Mouse (Mus musculus): ENCODE results near the gene Zfp280b.
"Not testable (repeated sequence)": the region's sequence is repeated elsewhere in the genome, so short reads cannot be mapped to it uniquely, and the experiment has no call there.

The Zfp280b gene

GRCm38 (mm10) chr10:76032402-76033118 is at the start of gene Zfp280b:
Zfp280b (plus strand) TSS chr10:76032650.
- in situ Hi-C loops (cut with MboI, MseI): no loop called here

GRCm38 (mm10) chr10:75990430-75991042 is 41.9 kb upstream of the Zfp280b start:
- in situ Hi-C loops (cut with MboI, MseI): no loop called here

- in situ Hi-C loops (cut with MboI, MseI): no loop called here
Observed at GRCm38 (mm10) chr10:75993616-75994240, 38.7 kb upstream of the Zfp280b start.

GRCm38 (mm10) chr10:75994531-75995210 is 37.8 kb upstream of the Zfp280b start:
- in situ Hi-C loops (cut with MboI, MseI): not testable (repeated sequence)

- in situ Hi-C loops (cut with MboI, MseI): no loop called here
Observed at GRCm38 (mm10) chr10:75995463-75995862, 37.0 kb upstream of the Zfp280b start.

GRCm38 (mm10) chr10:75996315-75996714 is 36.1 kb upstream of the Zfp280b start:
- in situ Hi-C loops (cut with MboI, MseI): no loop called here

- in situ Hi-C loops (cut with MboI, MseI): no loop called here
Observed at GRCm38 (mm10) chr10:76001160-76001559, 31.3 kb upstream of the Zfp280b start.

- in situ Hi-C loops (cut with MboI, MseI): no loop called here
Observed at GRCm38 (mm10) chr10:76002101-76002521, 30.3 kb upstream of the Zfp280b start.

GRCm38 (mm10) chr10:76002615-76003014 is 29.8 kb upstream of the Zfp280b start:
- in situ Hi-C loops (cut with MboI, MseI): no loop called here

- in situ Hi-C loops (cut with MboI, MseI): no loop called here
Observed at GRCm38 (mm10) chr10:76003221-76003620, 29.2 kb upstream of the Zfp280b start.

- in situ Hi-C loops (cut with MboI, MseI): no loop called here
Observed at GRCm38 (mm10) chr10:76006385-76006784, 26.1 kb upstream of the Zfp280b start.

- in situ Hi-C loops (cut with MboI, MseI): no loop called here
Observed at GRCm38 (mm10) chr10:76009812-76010211, 22.6 kb upstream of the Zfp280b start.

GRCm38 (mm10) chr10:76012922-76013321 is 19.5 kb upstream of the Zfp280b start:
- in situ Hi-C loops (cut with MboI, MseI): no loop called here

- in situ Hi-C loops (cut with MboI, MseI): no loop called here
Observed at GRCm38 (mm10) chr10:76016886-76017285, 15.6 kb upstream of the Zfp280b start.

GRCm38 (mm10) chr10:76021728-76022127 is 10.7 kb upstream of the Zfp280b start:
- in situ Hi-C loops (cut with MboI, MseI): no loop called here

GRCm38 (mm10) chr10:76023921-76024320 is 8.5 kb upstream of the Zfp280b start:
- in situ Hi-C loops (cut with MboI, MseI): no loop called here

- in situ Hi-C loops (cut with MboI, MseI): no loop called here
Observed at GRCm38 (mm10) chr10:76025470-76026190, 6.8 kb upstream of the Zfp280b start.

GRCm38 (mm10) chr10:76027127-76028015 is 5.1 kb upstream of the Zfp280b start:
- in situ Hi-C loops (cut with MboI, MseI): no loop called here

- in situ Hi-C loops (cut with MboI, MseI): no loop called here
Observed at GRCm38 (mm10) chr10:76028016-76028366, 4.5 kb upstream of the Zfp280b start.

- in situ Hi-C loops (cut with MboI, MseI): no loop called here
Observed at GRCm38 (mm10) chr10:76028396-76028795, 4.1 kb upstream of the Zfp280b start.

GRCm38 (mm10) chr10:76029276-76029675 is 3.2 kb upstream of the Zfp280b start:
- in situ Hi-C loops (cut with MboI, MseI): no loop called here
